Mouse (Mus musculus): ENCODE data around the gene Thra. TPM values are rescaled to one million over a fixed set of nuclear protein-coding genes. Genes with fewer than 3 reads are reported as not detected.

The Thra gene
- polyA plus RNA-seq, 1 experiment from 2014 or later: 42.7 TPM

GRCm38 (mm10) chr11:98788139-98788538, 47.7 kb downstream of the Thra start:
- Histone ChIP-seq H3K4me2 (peak overlapping the region; percentile 92; the same call in 1 of the 2 replicates), H3K27ac (peak overlapping the region; percentile 86)

GRCm38 (mm10) chr11:98788550-98789218, 48.2 kb downstream of the Thra start:
- peak overlapping the region; percentile 92 for H3K4me2 ChIP-seq
- peak; percentile 75 for ATAC-seq (ENCODE audit: insufficient read depth, low FRiP score, low read depth)
- H3K27ac ChIP-seq: peak overlapping the region; percentile 86
- no peaks in the 10 kb centered on the region for H3K36me3 ChIP-seq
- WGBS: 9% methylated on average over 18 of the region's 18 CpGs
- H3K27me3 ChIP-seq (replicated peaks): no peaks in the 10 kb centered on the region
- H3K4me3 ChIP-seq (replicated peaks): peak overlapping the region; percentile 54
- no peaks in the 10 kb centered on the region for H3K9me3 ChIP-seq
- peak overlapping the region; percentile 70; the same call in 1 of the 2 replicates for H3K9ac ChIP-seq
- peaks cover 40% of the 10 kb centered on the region for H3K4me1 ChIP-seq

More at GRCm38 (mm10) chr11:98788139-98788538, 47.7 kb downstream of the Thra start:
- Histone ChIP-seq H3K9me3 (no peaks in the 10 kb centered on the region), H3K27me3 (replicated peaks) (no peaks in the 10 kb centered on the region), H3K9ac (no peak overlapping the region), H3K4me1 (peaks cover 46% of the 10 kb centered on the region), H3K4me3 (replicated peaks) (no peak overlapping the region), H3K36me3 (no peaks in the 10 kb centered on the region)
- ATAC-seq (ENCODE audit: insufficient read depth, low FRiP score, low read depth): no peak
- 86% methylated on average over 5 of the region's 5 CpGs for WGBS

GRCm38 (mm10) chr11:98789219-98789807, 48.9 kb downstream of the Thra start:
- Histone ChIP-seq H3K4me1 (peaks cover 34% of the 10 kb centered on the region), H3K4me3 (replicated peaks) (peak overlapping the region; percentile 54), H3K4me2 (peak overlapping the region; percentile 92), H3K9ac (peak overlapping the region; percentile 70; the same call in 1 of the 2 replicates), H3K27me3 (replicated peaks) (no peaks in the 10 kb centered on the region), H3K36me3 (no peaks in the 10 kb centered on the region), H3K27ac (peak overlapping the region; percentile 86), H3K9me3 (no peaks in the 10 kb centered on the region)
- under 1% methylated on average over 25 of the region's 25 CpGs for WGBS
- no peak for ATAC-seq (ENCODE audit: insufficient read depth, low FRiP score, low read depth)

GRCm38 (mm10) chr11:98789824-98790223, 49.4 kb downstream of the Thra start:
- no peaks in the 10 kb centered on the region for H3K36me3 ChIP-seq
- peak overlapping the region; percentile 86; the same call in 1 of the 2 replicates for H3K27ac ChIP-seq
- no peak for ATAC-seq (ENCODE audit: insufficient read depth, low FRiP score, low read depth)
- peak overlapping the region; percentile 54 for H3K4me3 ChIP-seq (replicated peaks)
- peak overlapping the region; percentile 92 for H3K4me2 ChIP-seq
- WGBS: 25% methylated on average over 5 of the region's 5 CpGs
- no peaks in the 10 kb centered on the region for H3K9me3 ChIP-seq
- H3K27me3 ChIP-seq (replicated peaks): no peaks in the 10 kb centered on the region
- peak overlapping the region; percentile 70; the same call in 1 of the 2 replicates for H3K9ac ChIP-seq
- peaks cover 32% of the 10 kb centered on the region for H3K4me1 ChIP-seq

GRCm38 (mm10) chr11:98790631-98791205, 50.3 kb downstream of the Thra start:
- no peak overlapping the region for H3K27ac ChIP-seq
- H3K4me1 ChIP-seq: peaks cover 23% of the 10 kb centered on the region

GRCm38 (mm10) chr11:98791448-98791847, 51.0 kb downstream of the Thra start:
- peaks cover 16% of the 10 kb centered on the region for H3K4me1 ChIP-seq
- 64% methylated on average over 1 of the region's 1 CpGs for WGBS
- no peak overlapping the region for H3K4me2 ChIP-seq
- H3K4me3 ChIP-seq (replicated peaks): no peak overlapping the region
- H3K27me3 ChIP-seq (replicated peaks): no peaks in the 10 kb centered on the region
- H3K9ac ChIP-seq: no peak overlapping the region
- no peaks in the 10 kb centered on the region for H3K36me3 ChIP-seq
- no peaks in the 10 kb centered on the region for H3K9me3 ChIP-seq
- ATAC-seq (ENCODE audit: insufficient read depth, low FRiP score, low read depth): no peak
- no peak overlapping the region for H3K27ac ChIP-seq

More at GRCm38 (mm10) chr11:98790631-98791205, 50.3 kb downstream of the Thra start:
- H3K4me3 ChIP-seq (replicated peaks): no peak overlapping the region
- no peak for ATAC-seq (ENCODE audit: insufficient read depth, low FRiP score, low read depth)
- no peak overlapping the region for H3K4me2 ChIP-seq
- no peak overlapping the region for H3K9ac ChIP-seq
- H3K36me3 ChIP-seq: no peaks in the 10 kb centered on the region
- H3K27me3 ChIP-seq (replicated peaks): no peaks in the 10 kb centered on the region
- 80% methylated on average over 5 of the region's 5 CpGs for WGBS
- no peaks in the 10 kb centered on the region for H3K9me3 ChIP-seq

GRCm38 (mm10) chr11:98792081-98792480, 51.6 kb downstream of the Thra start:
- H3K4me1 ChIP-seq: peaks cover 10% of the 10 kb centered on the region
- H3K27ac ChIP-seq: peak overlapping the region; percentile 3; the same call in 1 of the 2 replicates
- H3K27me3 ChIP-seq (replicated peaks): no peaks in the 10 kb centered on the region
- no peaks in the 10 kb centered on the region for H3K9me3 ChIP-seq
- H3K36me3 ChIP-seq: no peaks in the 10 kb centered on the region
- 17% methylated on average over 4 of the region's 4 CpGs for WGBS
- no peak overlapping the region for H3K9ac ChIP-seq
- ATAC-seq (ENCODE audit: insufficient read depth, low FRiP score, low read depth): no peak
- no peak overlapping the region for H3K4me3 ChIP-seq (replicated peaks)
- no peak overlapping the region for H3K4me2 ChIP-seq

GRCm38 (mm10) chr11:98794469-98795014, 54.1 kb downstream of the Thra start:
- Histone ChIP-seq H3K27me3 (replicated peaks) (no peaks in the 10 kb centered on the region), H3K4me1 (peaks cover 20% of the 10 kb centered on the region), H3K4me2 (peak overlapping the region; percentile 67), H3K36me3 (peaks cover 7% of the 10 kb centered on the region), H3K9ac (peak overlapping the region; percentile 100), H3K9me3 (no peaks in the 10 kb centered on the region), H3K4me3 (replicated peaks) (peak overlapping the region; percentile 100), H3K27ac (peak overlapping the region; percentile 100)
- under 1% methylated on average over 30 of the region's 30 CpGs for WGBS
- ATAC-seq (ENCODE audit: insufficient read depth, low FRiP score, low read depth): peak; percentile 58

- H3K4me2 ChIP-seq: peak within 1 kb of the TSS; percentile 67
- 0% methylated on average over 51 of the region's 89 CpGs for WGBS
- peaks cover 15% of the 10 kb centered on the region for H3K4me1 ChIP-seq
- peak within 1 kb of the TSS; percentile 100 for H3K4me3 ChIP-seq (replicated peaks)
- H3K27ac ChIP-seq: peak within 1 kb of the TSS; percentile 100
- H3K36me3 ChIP-seq: peaks cover 11% of the 10 kb centered on the region
- peak within 1 kb of the TSS; percentile 100 for H3K9ac ChIP-seq
- peak; percentile 76 for ATAC-seq (ENCODE audit: insufficient read depth, low FRiP score, low read depth)
- no peaks in the 10 kb centered on the region for H3K27me3 ChIP-seq (replicated peaks)
- no peaks in the 10 kb centered on the region for H3K9me3 ChIP-seq
Observed at GRCm38 (mm10) chr11:98795015-98795713, 54.7 kb downstream of the Thra start, which contains the start of gene Msl1. TSS of gene Msl1 (plus strand) at chr11:98795516.

- H3K27me3 ChIP-seq (replicated peaks): no peaks in the 10 kb centered on the region
- ATAC-seq (ENCODE audit: insufficient read depth, low FRiP score, low read depth): peak; percentile 35; the same call in 1 of the 2 replicates
- peak overlapping the region; percentile 100 for H3K27ac ChIP-seq
- H3K4me1 ChIP-seq: peaks cover 15% of the 10 kb centered on the region
- H3K9ac ChIP-seq: peak overlapping the region; percentile 100
- WGBS: under 1% methylated on average over 72 of the region's 74 CpGs
- peak overlapping the region; percentile 100 for H3K4me3 ChIP-seq (replicated peaks)
- H3K36me3 ChIP-seq: peaks cover 18% of the 10 kb centered on the region
- H3K4me2 ChIP-seq: peak overlapping the region; percentile 67
- no peaks in the 10 kb centered on the region for H3K9me3 ChIP-seq
Observed at GRCm38 (mm10) chr11:98795714-98796514, 55.5 kb downstream of the Thra start.
